Mouse (Mus musculus): ENCODE results near the gene Gdpd3. TPM values are rescaled to one million over a fixed set of nuclear protein-coding genes. Genes with fewer than 3 reads are reported as not detected.

The Gdpd3 gene
- polyA plus RNA-seq, 1 experiment from 2014 or later: 1.8 TPM

- 0 out of 2 replicates have a peak, but pooled peaks have one; percentile 0 for ATAC-seq (replicated peaks; ENCODE audit: low FRiP score)
- Histone ChIP-seq H3K27me3 (no peaks in the 10 kb centered on the region), H3K4me2 (peak overlapping the region; percentile 70), H3K27ac (peak overlapping the region; percentile 98), H3K9me3 (replicated peaks) (no peaks in the 10 kb centered on the region), H3K4me1 (peaks cover 69% of the 10 kb centered on the region), H3K4me3 (replicated peaks) (peak overlapping the region; percentile 67), H3K9ac (peak overlapping the region; percentile 96), H3K36me3 (peaks cover 67% of the 10 kb centered on the region)
- 25% methylated on average over 11 of the region's 11 CpGs for WGBS
Measured at GRCm38 (mm10) chr7:126792721-126793443, 26.7 kb downstream of the Gdpd3 start.

- Histone ChIP-seq H3K27ac (peak overlapping the region; percentile 98), H3K36me3 (peaks cover 59% of the 10 kb centered on the region), H3K27me3 (no peaks in the 10 kb centered on the region), H3K9ac (no peak overlapping the region), H3K4me1 (peaks cover 73% of the 10 kb centered on the region), H3K4me3 (replicated peaks) (0 out of 2 replicates have a peak overlapping the region, but pooled peaks have one; percentile 67), H3K9me3 (replicated peaks) (no peaks in the 10 kb centered on the region), H3K4me2 (0 out of 2 replicates have a peak overlapping the region, but pooled peaks have one; percentile 70)
- no peak for ATAC-seq (replicated peaks; ENCODE audit: low FRiP score)
- WGBS: 79% methylated on average over 4 of the region's 4 CpGs
Measured at GRCm38 (mm10) chr7:126793456-126794270, 27.5 kb downstream of the Gdpd3 start.

GRCm38 (mm10) chr7:126794271-126794605 is 28.1 kb downstream of the Gdpd3 start:
- peaks cover 73% of the 10 kb centered on the region for H3K4me1 ChIP-seq
- peaks cover 53% of the 10 kb centered on the region for H3K36me3 ChIP-seq
- 60% methylated on average over 4 of the region's 4 CpGs for WGBS
- H3K9ac ChIP-seq: no peak overlapping the region
- no peaks in the 10 kb centered on the region for H3K9me3 ChIP-seq (replicated peaks)
- ATAC-seq (replicated peaks; ENCODE audit: low FRiP score): no peak
- H3K27me3 ChIP-seq: no peaks in the 10 kb centered on the region
- H3K4me3 ChIP-seq (replicated peaks): no peak overlapping the region
- H3K4me2 ChIP-seq: no peak overlapping the region
- H3K27ac ChIP-seq: peak overlapping the region; percentile 98; the same call in 1 of the 2 replicates

GRCm38 (mm10) chr7:126795387-126796317 is 29.5 kb downstream of the Gdpd3 start:
- no peak overlapping the region; the same call in 1 of the 2 replicates for H3K4me3 ChIP-seq (replicated peaks)
- no peaks in the 10 kb centered on the region for H3K27me3 ChIP-seq
- no peak for ATAC-seq (replicated peaks; ENCODE audit: low FRiP score)
- H3K36me3 ChIP-seq: peaks cover 43% of the 10 kb centered on the region
- peaks cover 72% of the 10 kb centered on the region for H3K4me1 ChIP-seq
- no peak overlapping the region for H3K4me2 ChIP-seq
- no peaks in the 10 kb centered on the region for H3K9me3 ChIP-seq (replicated peaks)
- H3K27ac ChIP-seq: no peak overlapping the region
- 81% methylated on average over 16 of the region's 16 CpGs for WGBS
- H3K9ac ChIP-seq: no peak overlapping the region

GRCm38 (mm10) chr7:126796350-126796932 is 30.3 kb downstream of the Gdpd3 start:
- peaks cover 43% of the 10 kb centered on the region for H3K36me3 ChIP-seq
- H3K4me2 ChIP-seq: peak overlapping the region; percentile 75
- no peak for ATAC-seq (replicated peaks; ENCODE audit: low FRiP score)
- no peaks in the 10 kb centered on the region for H3K27me3 ChIP-seq
- H3K27ac ChIP-seq: no peak overlapping the region
- H3K9ac ChIP-seq: peak overlapping the region; percentile 92; the same call in 1 of the 2 replicates
- peaks cover 70% of the 10 kb centered on the region for H3K4me1 ChIP-seq
- peak overlapping the region; percentile 81 for H3K4me3 ChIP-seq (replicated peaks)
- no peaks in the 10 kb centered on the region for H3K9me3 ChIP-seq (replicated peaks)
- 72% methylated on average over 8 of the region's 8 CpGs for WGBS

- Histone ChIP-seq H3K27ac (peak within 1 kb of the TSS; percentile 99), H3K9ac (peak within 1 kb of the TSS; percentile 92), H3K4me3 (replicated peaks) (peak within 1 kb of the TSS; percentile 81), H3K27me3 (no peaks in the 10 kb centered on the region), H3K36me3 (peaks cover 45% of the 10 kb centered on the region), H3K9me3 (replicated peaks) (no peaks in the 10 kb centered on the region), H3K4me1 (peaks cover 69% of the 10 kb centered on the region), H3K4me2 (peak within 1 kb of the TSS; percentile 75)
- WGBS: 23% methylated on average over 21 of the region's 21 CpGs
- no peak for ATAC-seq (replicated peaks; ENCODE audit: low FRiP score)
Measured at GRCm38 (mm10) chr7:126797411-126798126, 31.4 kb downstream of the Gdpd3 start, which contains the start of gene Fam57b. Gene Fam57b (plus strand): TSS chr7:126797668.

GRCm38 (mm10) chr7:126798127-126799049 is 32.3 kb downstream of the Gdpd3 start:
- no peak for ATAC-seq (replicated peaks; ENCODE audit: low FRiP score)
- WGBS: under 1% methylated on average over 40 of the region's 40 CpGs
- Histone ChIP-seq H3K27ac (peak overlapping the region; percentile 99), H3K9ac (peak overlapping the region; percentile 92), H3K4me2 (peak overlapping the region; percentile 75), H3K9me3 (replicated peaks) (no peaks in the 10 kb centered on the region), H3K4me3 (replicated peaks) (peak overlapping the region; percentile 81), H3K36me3 (peaks cover 52% of the 10 kb centered on the region), H3K4me1 (peaks cover 61% of the 10 kb centered on the region), H3K27me3 (no peaks in the 10 kb centered on the region)

- H3K9me3 ChIP-seq (replicated peaks): no peaks in the 10 kb centered on the region
- H3K36me3 ChIP-seq: peaks cover 52% of the 10 kb centered on the region
- no peaks in the 10 kb centered on the region for H3K27me3 ChIP-seq
- WGBS: 0% methylated on average over 30 of the region's 36 CpGs
- peak overlapping the region; percentile 81 for H3K4me3 ChIP-seq (replicated peaks)
- peak; percentile 96 for ATAC-seq (replicated peaks; ENCODE audit: low FRiP score)
- H3K9ac ChIP-seq: peak overlapping the region; percentile 92
- peak overlapping the region; percentile 75 for H3K4me2 ChIP-seq
- peaks cover 56% of the 10 kb centered on the region for H3K4me1 ChIP-seq
- peak overlapping the region; percentile 99 for H3K27ac ChIP-seq
Measured at GRCm38 (mm10) chr7:126799050-126799467, 32.9 kb downstream of the Gdpd3 start.

GRCm38 (mm10) chr7:126799468-126800268 is 33.5 kb downstream of the Gdpd3 start:
- under 1% methylated on average over 38 of the region's 38 CpGs for WGBS
- Histone ChIP-seq H3K4me3 (replicated peaks) (peak overlapping the region; percentile 81), H3K4me1 (peaks cover 50% of the 10 kb centered on the region), H3K36me3 (peaks cover 49% of the 10 kb centered on the region), H3K27ac (peak overlapping the region; percentile 99), H3K9me3 (replicated peaks) (no peaks in the 10 kb centered on the region), H3K4me2 (peak overlapping the region; percentile 75), H3K9ac (peak overlapping the region; percentile 64), H3K27me3 (no peaks in the 10 kb centered on the region)
- peak; percentile 90 for ATAC-seq (replicated peaks; ENCODE audit: low FRiP score)
